Mouse (Mus musculus): Measurements from ENCODE around the gene Gm11985. TPM values are rescaled to one million over a fixed set of nuclear protein-coding genes. Genes with fewer than 3 reads are reported as not detected.
A peak's percentile ranks its signal among the peaks of the same experiment; 100 is the strongest.
"Not testable (repeated sequence)": the region's sequence is repeated elsewhere in the genome, so short reads cannot be mapped to it uniquely, and the experiment has no call there.

The Gm11985 gene
- total RNA-seq (2021): not detected
- long read RNA-seq, experiment 1: 0 reads
- long read RNA-seq, experiment 2: 0 reads

DNA sequence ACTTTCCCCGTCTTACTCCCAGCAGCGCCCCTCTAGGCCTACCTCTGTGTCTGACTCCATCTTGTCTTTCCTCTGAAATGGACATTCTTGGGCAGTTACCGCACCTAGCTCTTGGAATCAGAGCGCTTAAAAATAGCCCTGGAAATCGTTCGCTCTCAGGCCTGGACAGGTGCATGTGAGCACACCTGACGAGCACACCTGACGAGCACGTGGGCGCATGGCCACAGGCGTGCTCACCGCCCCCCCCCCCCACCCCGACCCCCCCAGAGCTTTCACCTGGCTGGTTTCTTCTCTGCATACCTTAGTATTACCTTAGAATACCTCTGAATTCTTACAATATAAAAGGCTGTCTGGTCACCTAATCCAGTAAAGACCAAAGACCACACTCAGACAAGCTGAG is at the start of gene Gm11985:
TSS of gene Gm11985 (minus strand) at position 101 of the 400 bp plus-strand sequence.
- DNase-seq: no peak

DNA sequence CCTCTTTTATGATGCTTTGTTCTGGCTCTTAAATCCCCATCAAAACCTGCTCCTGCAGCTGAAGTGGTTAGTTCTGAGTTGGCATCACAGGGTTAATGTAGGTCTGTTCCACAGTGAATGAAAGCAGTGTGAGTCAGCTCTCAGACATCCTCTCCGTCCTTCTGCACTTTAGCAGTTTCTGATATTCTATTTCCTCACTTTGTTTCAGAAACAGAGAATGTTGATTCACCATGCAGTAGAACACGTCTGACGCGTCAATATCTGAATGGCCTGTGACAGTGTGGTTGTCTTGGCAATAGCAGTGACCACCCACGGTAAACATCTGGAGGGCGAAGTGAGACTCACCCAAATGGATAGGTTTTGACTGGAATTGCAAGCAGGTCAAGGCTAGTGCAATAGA is 49.3 kb upstream of the Gm11985 start:
- no peak for DNase-seq

DNA sequence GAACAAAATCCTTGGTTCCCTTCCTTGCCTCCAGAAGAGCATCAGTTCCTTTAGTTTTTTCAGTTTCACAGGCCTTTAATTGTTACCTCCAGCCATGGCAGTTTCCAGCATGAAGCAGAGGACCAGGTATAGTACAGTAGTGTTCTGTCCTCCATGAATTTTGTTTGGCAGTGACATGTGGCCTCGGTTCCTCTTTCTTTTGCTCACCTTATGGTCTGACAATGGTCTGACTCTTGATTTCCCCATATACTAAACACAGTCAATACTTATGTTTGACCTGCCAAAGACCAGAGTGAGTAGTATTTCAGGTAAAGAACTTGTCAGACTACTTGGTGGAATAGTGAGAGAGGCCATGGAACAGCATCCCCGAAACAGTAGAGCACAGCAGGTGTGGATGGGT is 48.4 kb upstream of the Gm11985 start:
- DNase-seq: no peak

DNA sequence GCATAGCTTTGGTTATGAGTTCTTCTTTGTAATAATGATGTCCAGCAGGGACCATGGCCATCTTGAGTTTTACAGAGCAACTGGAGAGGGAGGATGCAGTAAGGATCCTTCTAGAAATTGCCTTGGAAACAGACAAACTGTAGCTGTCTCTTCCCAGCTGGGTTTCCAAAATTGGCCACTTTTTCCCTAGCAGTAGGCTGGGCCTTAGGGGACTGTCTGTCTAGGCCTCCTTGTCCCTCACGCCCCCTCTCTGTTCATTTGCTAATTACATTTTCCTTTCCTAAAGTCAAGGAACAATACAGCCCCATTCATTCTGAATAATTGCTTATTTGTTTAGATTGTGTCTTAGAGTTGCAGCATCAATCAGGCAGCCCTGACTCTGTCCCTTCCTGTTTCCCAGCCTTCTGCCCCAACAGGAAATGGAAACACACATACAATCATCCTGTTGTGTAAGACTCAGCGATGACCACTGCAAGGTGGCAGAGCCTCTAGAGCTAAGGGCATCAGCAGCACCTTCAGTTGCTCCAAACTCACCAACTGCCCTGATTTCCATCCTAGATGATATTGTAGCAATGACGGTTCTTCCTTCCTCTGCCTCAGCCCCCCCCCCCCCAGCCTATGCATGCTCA is 46.7 kb upstream of the Gm11985 start:
- no peak for DNase-seq

DNA sequence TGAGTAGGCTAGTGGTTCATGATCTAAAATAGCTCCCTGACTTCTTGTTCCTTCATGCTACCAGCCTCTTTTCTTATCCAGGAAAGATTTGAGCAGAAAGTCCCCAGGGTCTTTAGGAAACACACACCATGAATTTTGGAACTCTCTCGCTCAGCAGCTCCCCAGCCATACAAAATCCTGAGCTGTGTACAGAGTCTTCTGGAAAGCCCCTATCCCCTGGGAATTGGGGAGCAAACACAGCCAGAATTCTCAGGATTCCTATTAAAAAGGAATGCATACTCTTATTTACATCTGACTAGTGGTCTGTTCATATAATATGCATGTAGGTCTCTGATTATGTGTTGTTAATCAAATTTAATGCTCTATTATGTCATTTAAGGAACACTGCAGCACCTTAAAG is 46.1 kb upstream of the Gm11985 start:
- no peak for DNase-seq

DNA sequence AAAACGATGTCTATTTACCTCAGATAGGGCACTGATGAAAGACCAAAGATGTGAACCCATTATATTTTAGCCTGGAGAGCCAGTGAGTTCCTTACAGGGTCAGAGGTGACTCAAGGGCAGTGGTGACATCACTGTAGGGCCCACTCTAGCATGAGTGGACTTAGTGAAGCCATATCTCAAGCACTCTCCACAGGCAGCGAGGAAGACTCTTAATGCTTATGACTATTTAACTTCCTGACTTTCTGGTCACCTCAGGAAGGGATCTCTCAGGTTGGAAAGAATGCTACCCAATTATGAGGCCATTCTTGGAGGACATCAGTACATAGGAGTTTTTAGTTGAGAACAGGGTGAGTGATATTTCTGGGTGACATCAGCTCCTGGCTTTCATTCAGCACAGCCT is 45.0 kb upstream of the Gm11985 start:
- no peak for DNase-seq

DNA sequence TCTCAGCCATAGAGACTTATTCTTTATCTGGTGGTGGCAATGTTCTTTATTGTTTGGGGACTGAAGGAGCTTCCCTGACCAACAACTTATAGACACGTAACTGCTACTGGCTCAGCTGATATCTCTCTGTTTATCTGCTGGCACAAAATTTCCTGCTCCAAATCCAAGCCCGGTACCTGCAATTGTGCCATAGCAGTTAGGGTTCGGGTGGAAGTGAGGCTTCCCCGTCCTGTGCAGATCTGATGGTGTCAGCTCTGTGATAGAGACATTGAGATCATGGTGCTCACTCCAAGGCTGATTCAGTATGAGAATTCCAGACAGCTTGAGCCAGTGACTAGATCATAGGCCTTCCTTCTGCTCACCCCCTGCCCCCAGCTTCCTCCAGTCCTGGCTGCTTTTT is 43.6 kb upstream of the Gm11985 start:
- DNase-seq: no peak

DNA sequence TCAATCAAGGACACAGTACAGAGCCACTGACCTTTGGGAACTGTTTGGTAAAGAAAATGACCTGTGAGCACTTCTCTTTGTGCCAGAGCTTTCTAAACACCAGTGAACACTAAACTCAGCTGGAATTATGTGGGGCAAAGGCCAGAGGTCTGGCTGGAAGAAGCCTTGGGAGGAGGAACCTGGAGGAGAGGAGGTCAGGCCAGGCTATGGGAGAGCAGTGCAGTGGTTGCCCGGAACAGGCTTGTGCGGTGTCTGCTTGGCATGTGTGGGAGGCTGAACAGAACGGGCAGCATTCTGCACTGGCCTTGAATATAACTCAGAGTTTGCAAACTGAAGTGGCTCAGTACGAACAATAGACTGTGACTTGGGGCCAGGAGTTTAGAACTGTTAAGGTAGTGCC is 41.6 kb upstream of the Gm11985 start:
- DNase-seq: no peak

DNA sequence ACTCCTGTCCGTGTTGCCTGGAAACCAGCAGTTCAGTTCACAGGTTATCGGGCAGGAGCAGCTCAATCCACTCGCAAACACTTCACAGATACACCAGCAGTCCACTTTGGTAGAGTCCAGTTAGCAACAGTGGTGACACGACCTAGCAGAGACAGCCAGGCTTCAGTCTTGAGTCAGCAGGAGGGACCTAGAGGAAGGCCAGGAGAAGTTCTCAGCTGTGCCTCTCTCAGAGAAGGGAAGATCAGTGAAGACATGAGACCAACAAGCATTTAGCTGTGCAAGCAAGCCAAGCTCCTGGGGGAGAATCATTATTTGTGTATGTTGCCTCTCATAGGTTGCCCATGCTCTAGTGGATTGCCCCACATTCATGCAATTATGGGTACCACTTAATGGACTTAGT is 39.7 kb upstream of the Gm11985 start:
- DNase-seq: no peak

DNA sequence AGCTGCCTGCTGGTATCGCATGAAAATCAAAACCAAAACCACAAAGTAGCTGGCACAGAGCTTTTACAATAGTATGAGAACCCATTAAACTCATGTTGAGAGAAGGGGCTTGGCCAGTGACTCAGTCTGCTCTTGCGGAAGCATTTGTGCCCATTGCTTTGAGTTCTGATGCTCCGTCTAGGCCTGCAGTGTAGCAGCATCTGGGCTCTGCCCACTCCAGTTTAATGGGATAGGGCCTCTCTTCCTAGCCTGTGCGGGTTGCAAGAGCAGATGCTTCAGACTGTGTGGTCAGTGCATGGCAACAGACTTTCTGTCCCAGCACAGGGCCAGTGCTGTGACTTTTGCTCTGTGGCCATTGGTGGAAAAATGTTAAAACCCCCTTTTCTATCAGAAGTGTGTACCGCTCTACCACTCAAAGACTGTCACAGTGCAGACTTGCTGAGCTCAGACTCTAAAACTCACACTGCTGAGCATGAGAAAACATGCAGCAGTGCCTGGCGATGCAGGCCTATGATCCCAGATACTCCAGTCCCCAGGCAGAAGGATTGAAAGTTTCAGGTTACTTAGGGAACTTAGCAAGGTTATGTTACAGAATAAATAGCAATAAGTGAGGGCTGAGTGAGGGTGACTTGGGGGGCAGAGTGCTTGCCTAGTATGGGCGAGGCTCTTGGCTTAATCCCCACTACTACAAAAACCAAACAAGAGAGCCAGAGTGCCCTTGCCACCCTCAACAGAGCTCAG is 38.6 kb upstream of the Gm11985 start:
- no peak for DNase-seq

DNA sequence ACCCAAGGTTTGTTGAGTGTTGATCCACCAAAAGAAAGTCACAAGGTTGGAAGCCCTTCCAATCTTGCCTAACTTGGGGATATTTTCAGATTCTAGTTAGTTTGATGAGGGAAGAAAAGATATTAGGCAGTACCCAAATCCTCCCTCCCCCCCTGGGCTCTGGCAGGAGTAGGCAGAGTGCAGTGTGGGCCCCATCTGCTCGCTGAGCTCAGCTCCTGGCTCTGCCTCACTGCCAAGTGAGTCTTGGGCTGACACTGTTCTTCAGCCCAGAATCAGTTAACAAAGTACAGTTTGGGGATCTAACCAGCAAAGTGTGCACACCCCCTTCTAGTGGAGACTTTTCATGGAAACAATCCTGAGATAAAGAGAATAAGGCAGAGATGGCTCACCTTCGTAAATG is 37.8 kb upstream of the Gm11985 start:
- no peak for DNase-seq

DNA sequence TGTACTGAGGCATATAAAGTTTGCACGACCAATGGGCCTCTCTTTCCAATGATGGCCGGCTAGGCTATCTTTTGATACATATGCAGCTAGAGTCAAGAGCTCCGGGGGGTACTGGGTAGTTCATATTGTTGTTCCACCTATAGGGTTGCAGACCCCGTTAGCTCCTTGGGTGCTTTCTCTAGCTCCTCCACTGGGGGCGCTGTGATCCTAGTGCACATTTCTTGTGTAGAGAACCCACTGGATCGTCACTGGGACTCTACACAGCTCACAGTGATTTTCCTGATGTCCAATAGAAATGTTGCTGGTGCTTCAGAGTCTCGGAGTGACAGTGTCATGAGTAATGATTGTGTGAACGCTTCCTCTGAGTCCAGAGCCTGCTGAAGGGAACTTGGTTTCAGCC is 33.5 kb upstream of the Gm11985 start:
- DNase-seq: not testable (repeated sequence)

DNA sequence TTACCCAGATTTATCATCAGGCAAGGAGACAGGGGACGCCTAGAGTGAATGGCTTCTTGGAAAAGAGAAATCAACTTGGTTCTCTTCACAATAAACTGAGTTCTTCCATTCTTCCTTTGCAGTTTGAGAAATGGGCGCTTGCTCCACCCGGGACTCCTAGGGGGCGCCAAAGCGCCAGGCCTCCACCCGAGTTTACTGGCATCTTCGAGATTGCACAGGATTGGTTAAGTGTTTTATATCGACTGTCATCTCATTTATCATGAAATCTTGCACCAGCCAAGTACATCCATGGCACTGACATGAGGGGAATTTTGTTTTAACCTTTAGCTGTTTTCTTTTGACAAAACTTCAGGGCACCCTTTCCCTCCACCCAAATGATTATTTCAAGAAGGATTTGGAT is 27.3 kb upstream of the Gm11985 start:
- peak; percentile 83 for DNase-seq

DNA sequence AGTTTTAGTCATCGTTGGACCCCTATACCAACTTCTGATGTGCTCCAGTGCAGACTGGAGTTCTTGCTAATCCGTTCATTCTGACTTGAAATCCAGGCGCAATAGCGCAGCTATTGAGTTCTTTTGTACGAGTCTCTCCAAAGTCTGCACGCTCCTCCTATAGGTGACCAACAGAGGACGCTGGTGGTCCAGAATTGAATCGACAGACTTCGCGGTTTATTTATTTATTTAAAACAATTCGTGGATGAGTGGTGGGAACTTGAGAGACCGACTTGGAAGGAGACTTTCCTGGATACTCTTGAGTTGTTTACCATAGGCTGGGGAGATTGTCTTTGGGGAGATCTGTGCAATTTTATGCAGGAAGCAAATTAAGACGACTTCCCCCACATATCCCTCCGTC is 26.4 kb upstream of the Gm11985 start:
- DNase-seq: peak; percentile 61

DNA sequence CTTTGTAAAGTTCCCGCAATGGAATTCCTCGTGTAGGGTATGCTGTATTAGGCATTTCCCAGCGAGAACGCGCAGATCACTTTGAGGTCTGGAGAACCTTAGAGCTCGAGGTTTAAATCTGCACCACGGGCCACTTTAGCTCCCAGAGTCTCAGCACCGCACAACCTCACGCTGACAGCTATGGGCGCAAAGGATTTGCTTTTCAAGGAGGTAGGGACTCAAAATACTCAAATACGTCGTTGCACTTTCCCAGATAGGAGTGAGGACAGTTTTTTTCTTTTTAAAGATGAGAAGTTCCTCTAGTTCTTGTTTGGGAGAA is 25.9 kb upstream of the Gm11985 start:
- no peak for DNase-seq

DNA sequence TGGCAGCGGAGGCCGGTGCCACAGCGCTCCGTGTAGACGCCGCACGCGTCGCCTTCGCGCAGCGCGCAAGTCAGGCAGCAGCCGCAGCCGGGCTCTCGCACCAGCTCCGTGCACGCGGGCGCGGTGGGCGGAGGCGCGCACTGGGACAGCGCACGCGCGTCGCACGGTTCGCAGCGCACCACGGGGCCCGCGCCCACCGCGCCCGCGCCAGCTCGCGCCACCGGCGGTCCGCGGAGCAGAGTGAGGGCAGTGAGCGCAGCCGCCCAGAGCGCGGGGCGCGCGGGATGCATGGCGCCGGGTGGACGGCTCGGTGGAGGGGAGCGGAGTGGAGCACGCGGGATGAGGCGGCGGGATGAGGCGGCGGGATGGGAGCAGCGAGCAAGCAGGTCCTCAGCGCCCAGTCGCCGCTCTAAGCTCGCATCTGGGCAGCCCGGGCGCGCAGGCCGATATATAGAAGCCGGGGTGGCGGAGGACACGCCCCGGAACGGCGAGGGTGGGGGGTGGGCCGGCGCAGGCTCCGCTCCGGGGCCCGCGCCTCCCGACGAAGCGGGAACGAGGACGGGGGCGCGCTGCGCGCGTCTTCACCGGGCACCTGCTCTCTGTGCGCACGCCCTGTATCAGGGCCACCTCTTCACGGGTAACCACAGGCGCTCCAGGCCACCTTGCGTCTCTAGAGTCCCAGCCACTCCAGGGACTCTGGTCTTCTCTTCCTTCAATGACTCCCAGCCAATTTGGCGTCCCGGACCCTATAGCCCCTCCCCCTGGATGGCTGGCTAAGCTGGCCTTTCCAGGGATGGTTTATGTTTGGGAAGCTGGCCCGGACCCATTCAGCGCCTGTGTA is 25.4 kb upstream of the Gm11985 start, which contains the start of gene Igfbp3:
TSS of gene Igfbp3 (minus strand) at position 423 of the 841 bp plus-strand sequence.
- DNase-seq: peak; percentile 73

DNA sequence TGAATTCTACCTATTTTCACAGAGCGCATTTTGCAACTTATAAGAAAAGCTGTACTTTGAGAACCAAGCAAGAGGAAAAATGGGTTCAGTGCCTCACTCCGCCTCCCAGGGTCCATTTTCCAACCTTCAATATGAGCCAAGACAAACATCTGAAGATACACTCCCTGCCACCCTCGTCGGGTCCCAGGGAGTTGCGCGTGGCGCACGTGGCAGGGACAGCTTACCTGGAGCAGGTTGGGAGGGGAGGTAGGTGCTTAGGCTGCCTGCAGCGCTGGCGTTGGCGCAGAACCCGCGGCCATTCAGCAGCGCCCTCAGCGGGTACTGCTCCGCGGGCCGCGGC is 24.8 kb upstream of the Gm11985 start:
- no peak for DNase-seq

DNA sequence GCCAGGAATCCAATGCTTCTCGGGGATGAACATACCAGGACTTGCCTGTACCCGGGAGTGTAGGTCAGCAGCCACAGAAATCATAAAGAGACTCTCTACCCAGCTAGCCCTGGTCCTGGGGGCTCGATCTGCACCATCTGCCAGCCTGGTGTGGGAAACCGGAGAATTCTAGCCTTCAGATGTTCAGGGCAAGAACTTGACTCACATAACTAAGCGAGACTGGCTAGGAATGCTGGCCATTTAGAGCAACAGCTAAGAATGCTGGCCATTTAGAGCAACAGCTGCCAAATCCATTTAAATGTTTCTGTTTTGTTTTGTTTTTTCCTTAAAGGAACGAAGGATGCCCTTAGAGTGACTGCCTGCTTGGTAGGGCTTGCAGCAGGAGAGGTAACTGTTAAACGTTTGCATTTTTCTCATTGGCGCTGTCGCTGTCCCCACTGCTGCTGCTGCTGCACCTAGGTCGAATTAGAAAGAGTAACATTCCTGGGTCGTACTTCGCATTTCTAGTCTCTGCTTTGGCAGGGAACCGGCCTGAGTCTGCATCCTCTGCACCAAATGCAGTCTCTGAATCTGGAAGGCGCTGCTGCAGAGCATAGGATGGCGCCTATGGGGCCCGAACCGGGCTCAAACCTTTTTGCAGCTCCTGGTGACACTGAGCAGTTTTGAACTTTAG is 23.9 kb upstream of the Gm11985 start:
- no peak for DNase-seq

DNA sequence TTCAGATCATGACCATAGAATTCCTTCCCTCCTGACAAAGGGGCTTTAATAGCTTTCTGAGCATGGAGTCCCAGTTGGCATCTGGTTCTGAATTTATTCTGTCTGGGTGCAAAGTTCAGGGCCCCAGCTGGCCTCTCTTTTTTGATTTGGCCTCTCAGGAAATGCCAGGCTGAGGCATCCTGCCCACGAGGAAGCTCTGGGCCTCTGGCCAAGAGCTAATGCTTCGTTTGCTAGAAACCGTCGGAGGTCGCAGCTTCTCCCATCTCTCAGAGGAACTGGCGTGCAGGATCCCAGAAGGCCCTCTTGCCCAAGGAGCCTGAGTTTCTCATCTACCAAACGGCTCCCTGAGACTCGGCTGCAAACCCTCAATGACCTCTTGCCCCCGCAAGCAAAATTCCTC is 22.8 kb upstream of the Gm11985 start:
- no peak for DNase-seq

DNA sequence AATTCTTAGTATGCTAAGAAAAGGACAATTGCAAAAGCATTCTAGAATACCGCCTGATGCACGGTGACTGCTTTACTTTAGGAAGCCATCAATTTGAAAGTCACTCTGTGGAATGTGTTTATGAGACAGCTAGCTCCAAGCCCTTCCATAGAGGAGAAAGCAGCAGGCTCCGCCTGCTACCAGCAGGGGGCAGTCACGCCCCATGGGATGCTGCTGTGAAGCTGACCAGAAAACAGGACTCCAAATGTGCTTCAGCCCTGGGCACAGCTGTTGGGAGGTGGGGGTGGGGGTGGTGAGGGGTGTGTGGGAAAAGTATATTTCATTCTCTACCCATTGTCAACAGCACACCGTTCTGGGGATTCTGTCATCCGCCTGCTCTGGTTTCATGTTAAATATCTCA is 22.0 kb upstream of the Gm11985 start:
- peak; percentile 87 for DNase-seq

DNA sequence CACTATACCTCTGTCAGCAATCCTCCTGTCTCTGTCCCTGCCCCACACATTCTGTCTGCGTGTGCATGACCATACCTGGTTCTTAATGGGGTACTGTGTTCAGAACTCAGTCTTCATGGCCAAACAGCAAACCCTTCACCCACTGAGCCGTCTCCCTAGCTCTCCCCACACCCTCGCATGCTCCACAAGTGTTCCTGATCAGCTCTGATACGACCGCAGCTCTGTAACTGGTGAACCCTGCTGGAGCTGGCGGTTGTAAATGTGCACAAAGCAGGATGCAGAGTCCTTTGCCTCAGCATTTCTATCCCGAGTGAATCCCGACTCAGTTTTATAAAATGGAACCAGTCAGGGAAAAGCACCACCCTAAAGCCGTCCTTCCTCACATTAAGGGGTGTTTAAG is 15.5 kb upstream of the Gm11985 start:
- DNase-seq: no peak

DNA sequence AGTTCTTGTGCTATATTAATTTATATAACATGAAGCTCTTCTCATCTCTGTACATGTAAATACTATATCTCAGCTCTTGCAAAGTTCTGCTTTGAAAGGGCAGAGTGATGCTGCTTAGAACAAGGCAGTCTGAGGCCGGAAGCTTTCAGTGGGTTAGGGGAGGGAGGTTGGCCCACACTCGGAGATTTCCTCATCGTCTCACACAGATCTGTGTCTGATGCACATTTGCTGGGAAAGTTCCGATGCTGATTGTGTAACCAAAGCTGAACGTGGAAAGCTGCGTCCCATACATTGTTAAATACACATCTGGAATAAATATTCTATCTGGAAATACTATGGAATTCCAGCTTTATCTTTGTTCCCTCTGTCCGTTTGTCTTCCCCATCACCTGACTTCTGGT is 13.8 kb upstream of the Gm11985 start:
- DNase-seq: no peak

DNA sequence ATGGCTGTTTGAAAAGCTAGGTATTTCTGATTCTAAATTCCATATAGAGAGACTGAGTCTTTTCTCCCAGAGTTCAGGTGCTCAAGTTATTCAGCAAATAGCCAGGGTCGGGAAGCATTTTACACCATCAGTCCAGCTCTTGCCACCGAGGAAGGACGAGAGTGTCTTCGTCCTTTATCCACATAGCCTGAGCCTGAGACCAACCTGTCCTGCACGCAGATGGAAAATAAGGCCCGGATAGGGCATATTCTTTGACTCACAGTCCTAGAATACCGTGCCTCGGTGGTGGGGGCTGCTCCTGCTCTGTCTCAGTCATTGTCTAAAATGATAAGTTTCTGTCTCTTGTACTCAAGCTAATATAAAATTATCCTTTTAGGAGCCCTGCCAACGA is 12.0 kb upstream of the Gm11985 start:
- no peak for DNase-seq

Measured in gastrocnemius, postnatal 10 days (tissue).